Mouse (Mus musculus): Measurements from ENCODE around the gene Thap7.
"Not testable (repeated sequence)": the region's sequence is repeated elsewhere in the genome, so short reads cannot be mapped to it uniquely, and the experiment has no call there.

The Thap7 gene

DNA sequence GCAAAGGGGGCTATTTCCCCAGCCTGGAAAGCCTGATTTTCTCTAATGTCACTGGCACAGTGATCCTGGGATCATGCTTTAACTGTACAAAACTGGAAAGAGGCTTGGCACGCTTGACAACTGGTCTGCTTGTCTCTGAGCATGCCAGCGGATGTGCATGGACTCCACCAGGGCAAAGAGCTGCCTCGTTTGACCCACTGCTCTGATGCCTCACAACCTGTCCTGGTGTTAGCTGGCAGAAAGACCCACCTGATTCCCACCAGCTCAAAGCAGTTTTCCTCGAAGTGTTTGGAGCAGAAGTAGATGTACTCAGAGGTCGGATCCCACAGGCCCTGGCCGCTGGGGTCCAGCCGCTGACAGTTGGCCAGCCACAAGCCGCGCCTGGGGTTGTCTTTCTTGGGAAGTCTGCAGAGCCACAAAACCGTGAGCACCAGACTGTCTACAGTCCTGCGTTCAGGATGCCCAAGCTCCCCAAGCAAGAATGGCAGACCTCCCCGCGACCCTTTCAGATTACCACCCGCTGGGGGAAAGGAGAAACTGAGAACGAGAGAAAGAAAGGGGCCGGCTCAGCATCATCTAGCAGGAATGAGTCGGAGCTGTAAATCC, 852 bp downstream of the Thap7 start:
- peak; percentile 94 for DNase-seq

DNA sequence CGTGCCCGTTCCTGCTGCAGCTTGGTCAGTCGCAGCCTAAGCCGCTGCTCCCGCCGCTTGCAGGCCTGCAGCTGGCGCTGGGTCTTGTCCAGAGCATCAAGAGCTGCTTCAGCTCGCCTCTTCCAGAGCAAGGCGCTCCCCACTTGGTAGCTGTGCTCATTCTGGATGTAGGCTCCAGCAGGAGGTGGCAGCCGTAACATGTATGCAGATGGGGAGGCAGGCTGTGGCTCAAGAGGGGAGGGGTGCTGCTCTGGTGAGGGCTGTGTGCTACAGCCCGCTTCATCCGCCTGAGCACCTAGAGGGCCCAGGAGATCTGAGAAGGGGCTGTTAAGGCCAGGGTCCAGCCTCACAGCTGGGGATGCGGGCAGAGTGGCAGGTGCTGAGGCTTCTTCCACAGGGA, 2.7 kb downstream of the Thap7 start:
- DNase-seq: peak; percentile 90

DNA sequence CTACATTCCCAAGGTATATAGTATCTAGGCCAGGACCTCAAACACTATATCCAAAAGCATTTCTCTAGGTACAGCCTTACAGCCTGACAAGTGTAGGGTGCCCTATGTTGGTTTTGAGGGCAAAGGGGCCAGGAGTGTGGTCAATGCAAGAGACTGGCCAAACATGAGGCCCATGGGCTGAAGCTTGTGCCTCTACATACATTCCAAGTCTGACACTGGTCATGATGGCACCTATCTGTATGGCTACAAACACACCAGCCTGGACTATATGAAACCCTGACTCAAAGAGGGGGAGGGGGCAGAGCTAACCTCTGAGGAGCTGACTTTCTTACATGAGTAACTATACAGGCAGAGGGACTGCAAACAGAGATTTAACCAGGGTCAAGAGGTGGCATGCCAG, 3.3 kb downstream of the Thap7 start:
- DNase-seq: peak; percentile 81

DNA sequence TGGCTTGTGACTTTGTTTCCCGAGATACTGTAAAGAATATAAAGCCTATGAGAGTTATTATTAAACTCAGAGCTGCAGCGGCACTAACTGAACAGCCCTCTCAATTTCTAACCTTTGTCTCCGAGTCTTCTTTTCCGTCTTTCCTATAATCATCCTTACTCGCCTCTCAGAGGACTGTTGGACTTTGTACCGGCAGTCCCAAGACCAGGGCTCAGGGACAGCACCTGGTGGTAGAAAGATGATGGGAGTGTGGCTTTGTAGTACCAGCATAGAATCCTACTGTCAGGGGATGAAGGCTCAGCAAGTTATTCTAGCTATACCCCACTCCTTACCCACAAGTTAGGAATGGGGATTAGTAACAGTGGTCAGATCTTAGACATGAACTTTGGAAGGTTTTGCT, 4.7 kb downstream of the Thap7 start:
- no peak for DNase-seq

DNA sequence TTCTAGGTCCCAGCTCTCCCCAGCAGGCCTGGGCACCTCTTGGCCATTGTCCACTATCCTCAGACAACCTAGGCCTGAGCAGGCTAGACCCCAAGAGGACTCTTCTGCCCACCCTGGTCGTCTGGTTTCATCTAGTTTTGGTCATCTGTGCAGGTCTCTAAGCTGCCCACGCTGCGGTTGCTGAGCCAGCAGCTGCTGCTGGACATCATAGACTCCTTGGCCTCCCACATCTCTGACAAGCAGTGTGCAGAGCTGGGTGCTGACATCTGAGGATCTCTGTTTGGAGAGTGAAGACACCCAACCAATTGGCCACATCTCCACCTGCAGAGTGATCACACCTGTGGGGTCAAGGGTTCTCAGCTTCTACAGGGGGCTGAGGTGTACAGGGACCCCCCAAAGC, 5.4 kb downstream of the Thap7 start:
- DNase-seq: peak; percentile 88

DNA sequence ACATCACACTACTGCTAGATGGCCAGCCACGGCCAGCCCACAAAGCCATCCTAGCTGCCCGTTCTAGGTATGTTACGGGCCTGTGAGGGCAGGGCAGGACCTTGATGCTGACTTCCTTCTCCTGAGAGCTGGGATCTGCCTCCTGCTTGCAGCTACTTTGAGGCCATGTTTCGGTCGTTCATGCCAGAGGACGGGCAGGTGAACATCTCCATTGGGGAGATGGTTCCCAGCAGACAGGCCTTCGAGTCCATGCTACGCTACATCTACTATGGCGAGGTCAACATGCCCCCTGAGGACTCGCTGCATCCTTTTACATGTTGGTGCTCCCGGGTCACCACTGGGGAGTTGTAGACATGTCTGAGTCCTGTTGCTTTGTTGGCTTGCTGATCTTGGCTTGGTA, 6.8 kb downstream of the Thap7 start:
- peak; percentile 84 for DNase-seq

DNA sequence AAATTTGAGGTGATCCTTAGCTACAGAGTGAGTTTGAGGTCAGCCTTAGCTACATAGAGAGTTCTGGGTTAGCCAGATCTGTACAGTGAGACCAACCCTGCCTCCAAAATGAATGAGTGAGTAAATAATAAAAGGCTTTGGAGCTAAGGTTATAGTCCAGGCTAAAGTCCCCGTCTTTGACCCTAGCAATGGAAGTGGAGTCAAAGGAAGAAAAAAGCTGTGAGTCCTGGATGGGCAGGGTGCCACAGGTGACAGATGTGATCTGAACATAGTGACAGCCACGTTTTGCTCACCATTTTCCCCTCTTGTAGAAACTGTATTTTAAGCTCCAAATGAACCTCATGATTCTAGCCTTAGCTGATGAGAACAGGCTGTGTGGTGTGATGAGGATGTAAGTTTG, 12.0 kb downstream of the Thap7 start:
- DNase-seq: no peak

DNA sequence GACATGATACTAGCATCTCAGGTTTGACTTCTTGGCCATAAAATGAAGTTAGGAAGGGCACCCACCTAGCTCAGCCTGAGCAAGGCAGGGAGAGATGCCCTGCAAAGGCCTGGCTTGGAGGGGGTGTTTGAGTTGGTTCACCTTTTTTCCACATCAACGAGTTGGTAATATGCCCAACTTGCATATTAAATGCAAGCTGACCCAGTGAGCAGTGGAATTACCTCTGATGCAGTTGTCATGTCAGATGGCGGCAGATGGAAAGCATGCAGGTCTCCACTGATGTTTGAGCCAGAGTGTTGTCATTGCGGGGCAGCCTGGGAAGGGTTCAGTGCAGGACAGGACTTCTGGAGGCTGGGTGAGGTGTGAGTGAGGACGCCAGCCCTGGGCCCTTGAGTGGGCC, 19.5 kb downstream of the Thap7 start:
- DNase-seq: no peak

DNA sequence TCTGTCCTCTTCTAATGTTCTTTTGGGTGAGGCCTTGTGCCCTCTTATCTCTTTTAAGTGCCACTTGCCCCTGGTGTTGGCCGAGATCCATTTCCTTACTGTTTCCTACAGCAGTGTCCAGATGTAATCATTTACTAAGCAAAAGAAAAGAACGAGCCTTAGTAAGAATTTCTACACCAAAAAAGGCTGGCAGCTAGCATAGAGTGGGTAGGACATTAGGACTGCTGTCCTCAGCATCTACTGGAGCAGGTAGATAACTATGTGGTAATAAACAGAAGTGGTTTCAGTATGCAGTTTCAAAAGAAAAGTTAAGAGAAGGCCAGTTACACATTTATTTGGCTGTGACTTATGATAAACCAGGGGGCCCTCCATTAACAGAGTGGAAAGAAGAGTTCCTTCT, 20.2 kb downstream of the Thap7 start:
- no peak for DNase-seq

DNA sequence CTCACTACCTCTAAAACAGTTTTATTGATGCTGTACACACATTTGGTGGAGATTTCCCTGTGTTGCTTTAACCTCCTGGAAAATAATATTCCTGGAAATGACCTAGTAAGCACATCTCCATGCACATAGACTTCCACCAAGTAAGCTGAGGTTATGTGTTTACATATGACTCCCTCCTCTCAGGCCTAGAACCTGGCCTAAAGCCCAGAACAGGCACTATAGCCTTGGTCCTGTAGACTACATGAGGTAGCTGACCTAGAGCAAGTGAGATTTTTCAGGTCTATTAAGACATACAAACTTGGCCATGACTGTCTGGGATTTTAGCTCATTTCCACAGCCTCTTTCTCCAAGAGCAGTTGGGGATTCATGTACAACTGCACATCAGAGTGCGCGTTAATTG, 20.8 kb downstream of the Thap7 start:
- DNase-seq: no peak

DNA sequence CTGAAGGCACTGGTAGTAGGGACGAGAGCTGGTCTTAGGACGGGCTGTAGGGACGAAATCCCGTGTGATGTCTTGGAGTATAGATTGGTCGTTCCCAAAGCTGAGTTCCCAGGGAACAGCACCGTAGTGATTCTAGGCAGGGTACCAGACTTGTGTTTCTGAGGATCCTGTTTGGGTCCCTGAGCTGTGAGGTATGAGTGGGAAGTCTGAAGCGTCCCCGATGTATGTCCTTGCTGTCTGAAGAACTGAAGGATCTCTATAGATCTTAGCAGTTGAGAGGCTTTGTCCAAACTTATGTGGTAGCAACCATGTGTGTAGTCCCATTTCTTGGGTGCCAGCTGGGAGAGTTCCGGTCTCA, 21.7 kb downstream of the Thap7 start:
- DNase-seq: no peak

DNA sequence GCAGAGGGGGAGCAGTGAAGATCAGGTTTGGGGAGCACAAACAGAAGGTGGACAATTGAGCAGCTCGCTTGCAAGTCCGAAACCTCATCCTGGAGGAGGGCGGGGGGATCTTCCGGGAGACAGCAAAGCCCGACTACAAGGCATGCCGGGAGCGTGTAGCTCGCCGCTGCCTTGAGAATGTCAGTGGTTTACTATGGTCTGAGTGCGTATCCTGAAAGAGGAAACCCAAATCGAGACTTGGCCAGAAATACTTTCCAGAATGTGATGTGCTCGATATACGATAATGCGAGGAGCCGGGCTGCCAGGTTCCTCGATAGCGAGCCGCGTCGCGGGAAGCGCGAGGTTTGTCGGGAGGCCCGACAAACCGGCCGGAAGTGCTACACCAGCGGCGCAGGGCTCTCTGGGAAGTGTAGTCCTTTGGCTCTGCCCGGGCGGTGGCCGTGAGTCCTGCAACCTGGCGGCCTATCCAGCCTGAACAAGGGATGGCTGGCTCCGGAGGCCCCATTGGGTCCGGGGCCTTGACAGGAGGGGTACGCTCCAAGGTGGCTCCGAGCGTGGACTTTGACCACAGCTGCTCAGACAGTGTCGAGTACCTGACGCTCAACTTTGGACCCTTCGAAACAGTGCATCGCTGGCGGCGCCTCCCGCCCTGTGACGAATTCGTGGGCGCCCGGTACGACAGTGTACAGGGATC, 22.2 kb downstream of the Thap7 start, which contains the start of gene Lztr1:
Lztr1 (plus strand) TSS at position 143 of the 694 bp plus-strand sequence.
- peak; percentile 99 for DNase-seq

DNA sequence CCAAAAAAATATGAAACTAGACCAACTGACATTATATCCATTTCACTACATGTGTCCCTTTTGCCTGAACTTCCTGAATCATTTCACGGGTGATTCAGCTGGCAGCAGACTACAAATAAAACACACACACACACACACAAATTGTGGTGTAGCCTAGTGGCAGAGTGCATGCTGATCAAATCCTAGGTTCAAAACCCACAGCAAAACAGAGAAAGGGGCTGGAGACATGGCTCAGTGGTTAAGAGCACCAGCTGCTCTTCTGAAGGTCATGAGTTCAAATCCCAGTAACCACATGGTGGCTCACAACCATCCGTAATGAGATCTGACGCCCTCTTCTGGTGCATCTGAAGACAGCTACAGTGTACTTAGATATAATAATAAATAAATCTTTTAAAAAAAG, 22.9 kb downstream of the Thap7 start:
- not testable (repeated sequence) for DNase-seq

DNA sequence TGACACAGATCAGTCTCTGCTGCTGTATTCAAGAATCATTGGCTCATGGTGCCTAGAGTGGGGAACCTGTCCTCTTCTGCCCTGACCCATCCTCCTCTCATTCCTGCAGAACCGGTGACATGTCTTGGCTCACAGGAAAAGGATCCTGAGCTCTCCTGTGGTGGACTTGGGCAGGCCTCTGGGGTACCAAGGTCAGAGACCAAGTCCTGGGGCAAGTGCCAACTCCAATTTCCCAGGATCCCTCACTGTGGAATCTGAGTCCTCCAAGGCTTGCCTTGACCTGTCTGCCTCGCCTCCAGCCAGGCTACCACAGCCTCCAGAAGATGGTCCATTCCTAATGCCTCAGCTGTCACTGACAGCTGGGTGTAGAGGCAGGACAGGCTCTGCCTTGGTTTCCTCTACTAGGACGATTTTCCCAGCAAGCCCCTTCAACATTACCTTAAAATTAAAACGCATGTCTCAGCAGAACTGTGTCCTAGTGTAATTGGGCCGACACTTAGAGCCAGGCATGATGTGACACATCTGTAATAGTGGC, 23.9 kb downstream of the Thap7 start:
- no peak for DNase-seq

DNA sequence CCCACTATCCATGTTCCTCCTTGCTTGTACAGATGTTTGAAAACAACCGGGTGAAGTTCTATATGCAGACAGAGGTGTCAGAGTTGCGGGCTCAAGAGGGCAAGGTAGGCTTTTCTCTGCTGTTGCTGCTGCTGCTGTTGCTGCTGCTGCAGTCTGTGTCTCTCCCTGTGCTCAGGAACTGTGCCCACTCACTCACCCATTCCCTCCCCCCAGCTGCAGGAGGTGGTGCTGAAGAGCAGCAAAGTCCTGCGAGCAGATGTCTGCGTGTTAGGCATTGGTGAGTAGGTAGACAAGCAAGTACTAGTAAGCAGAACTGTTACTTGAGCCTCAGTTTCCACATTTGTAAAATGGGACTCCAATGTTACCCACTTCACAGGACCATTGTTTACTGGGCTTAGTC, 28.3 kb downstream of the Thap7 start:
- DNase-seq: no peak

DNA sequence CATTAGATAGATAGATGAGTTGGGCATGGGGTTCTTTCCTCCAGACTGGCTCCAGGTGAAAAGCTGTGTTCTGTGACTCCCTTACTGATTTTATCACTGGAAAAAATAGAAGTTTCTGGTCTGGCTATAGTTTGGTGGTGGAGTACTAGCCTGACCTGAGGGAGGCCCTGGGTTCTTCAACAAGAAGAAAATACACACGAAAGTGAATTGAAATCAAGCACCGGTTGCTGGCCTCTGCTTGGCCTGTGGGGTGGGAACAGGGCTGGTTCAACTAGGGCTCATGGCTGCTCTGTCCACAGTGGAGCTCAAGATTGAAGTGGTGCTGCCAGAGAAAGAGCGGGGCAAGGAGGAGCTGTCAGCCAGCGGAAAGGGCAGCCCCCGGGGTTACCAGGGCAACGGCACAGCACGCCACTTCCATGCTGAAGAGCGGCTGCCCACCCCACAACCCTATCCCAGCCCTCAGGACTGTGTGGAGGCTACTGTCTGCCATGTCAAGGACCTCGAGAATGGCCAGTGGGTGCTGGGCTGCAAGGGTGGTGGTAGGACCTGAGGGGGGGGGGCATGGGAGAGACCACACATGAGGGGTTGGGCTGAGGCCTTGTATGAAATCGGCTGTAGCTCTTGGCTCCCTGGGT, 31.6 kb downstream of the Thap7 start:
- DNase-seq: peak; percentile 84

DNA sequence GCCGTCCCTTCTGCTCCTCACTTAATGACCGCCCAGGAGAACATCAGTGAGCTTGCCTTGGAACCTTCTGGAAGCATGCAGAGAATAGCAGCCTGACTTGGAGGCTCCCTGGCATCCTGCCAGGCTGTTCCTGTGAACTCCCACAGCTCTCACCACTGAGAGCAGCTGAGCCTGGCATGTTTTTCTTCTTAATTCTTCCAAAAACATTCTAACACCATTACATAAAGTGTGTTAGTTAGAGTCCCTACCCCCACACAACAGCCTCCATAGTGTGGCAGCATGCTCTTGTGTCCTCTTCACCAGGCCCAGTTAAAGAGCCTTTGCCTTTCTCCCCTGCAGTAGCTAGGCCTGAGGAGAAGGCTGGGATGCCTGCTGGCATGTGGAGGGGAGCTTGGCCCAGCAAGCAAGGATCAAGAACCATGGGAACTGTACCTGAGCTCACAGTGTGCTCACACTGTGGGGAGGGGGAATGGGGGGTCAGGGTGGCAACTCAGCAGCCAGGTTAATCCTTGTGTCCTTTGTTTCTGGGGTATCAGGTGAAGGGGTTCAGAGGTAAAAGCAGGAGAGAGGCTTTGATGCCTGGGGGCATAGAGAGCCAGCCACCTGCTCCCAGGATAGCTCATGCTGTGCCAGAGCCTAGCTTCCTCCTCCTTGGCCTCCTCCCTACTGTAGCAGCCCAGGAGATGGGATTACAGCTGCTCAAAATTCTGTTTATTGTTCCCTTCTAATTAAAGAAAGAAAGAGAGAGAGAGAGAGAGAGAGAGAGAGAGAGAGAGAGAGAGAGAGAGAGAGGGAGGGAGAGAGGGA, 34.2 kb downstream of the Thap7 start:
- no peak for DNase-seq

DNA sequence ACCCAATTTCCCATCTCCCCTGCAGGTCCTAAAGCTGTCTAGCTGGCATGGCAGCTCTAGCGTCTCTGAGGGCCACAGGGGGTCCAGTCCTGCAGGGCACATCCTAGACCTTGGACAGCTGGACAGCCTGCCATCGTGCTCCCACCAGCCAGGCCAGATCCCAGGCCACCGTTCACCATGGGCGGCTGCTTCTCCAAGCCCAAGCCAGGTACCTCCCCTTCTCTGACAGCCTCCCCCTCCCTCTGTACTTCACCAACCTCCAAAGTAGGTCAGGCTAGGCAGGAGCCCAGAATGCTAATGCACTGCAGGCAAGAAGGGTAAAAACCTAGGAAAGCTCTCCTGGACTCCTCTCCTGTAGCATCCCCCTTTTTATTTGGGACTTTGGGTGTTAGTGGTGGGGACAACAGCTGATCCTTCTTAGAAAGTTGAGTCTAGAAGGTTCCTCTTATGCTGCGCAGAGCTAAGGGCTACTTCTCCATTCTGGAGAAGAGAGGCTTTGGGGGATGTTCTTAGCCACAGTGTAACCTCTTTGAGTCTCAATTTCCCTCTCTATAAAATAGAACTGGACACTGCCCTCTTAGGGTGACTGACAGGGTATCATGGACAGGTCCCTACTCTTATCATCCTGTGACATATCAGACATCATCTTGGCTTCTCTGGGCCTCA, 38.9 kb downstream of the Thap7 start:
- DNase-seq: no peak

DNA sequence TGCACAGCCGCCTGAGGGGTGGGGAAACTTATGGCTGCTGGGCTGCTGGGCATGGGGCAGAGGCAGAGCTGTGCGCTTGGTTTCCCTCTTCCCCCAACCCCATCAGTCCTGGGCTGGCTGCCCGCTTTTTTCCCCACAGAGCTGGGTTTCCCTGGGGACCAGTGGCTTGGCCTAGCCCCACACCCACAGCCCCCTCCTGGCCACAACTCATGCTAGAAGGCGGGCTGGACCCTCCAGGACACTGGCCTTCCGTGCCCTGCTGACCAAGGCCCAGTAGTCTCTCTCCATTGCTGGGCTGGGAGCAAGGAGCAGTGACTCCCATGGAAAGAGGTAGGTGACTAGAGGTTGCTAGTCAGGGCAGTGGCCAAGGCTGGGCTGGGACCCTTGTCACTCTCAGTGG, 39.8 kb downstream of the Thap7 start:
- peak; percentile 84 for DNase-seq

DNA sequence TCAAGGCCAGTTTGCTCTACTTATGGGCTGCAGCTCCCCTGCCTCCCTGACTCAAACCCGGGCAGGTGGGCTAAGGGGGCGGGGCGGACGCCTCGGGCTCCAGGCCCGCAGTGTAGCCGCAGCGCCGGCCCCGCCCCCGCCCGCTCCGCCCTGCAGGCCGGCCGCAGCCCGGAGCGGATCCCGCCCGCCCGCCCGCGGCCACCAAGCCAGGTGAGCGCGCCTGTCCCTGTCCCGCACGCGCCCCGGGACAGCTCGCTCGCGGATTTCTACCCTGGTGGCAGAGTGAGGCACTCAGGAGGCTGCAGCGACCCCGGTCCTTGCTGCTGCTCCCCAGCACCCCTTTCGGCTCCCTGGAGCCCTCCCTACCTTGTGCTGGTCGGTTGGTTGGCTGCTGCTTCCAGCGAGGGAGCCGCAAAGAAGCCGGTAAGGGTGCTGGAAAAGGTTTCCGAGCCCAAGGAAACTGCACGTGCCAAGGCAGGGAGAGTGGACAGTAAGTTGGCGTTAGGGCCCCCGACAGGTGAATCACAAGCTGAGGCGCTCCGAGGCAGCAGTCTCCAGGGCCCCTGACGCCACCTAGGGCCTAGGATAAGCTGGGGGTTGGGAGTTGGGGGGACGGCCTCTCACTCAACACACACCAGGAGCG, 41.3 kb downstream of the Thap7 start, which contains the start of gene Aifm3:
Aifm3 (plus strand) TSS at position 143 of the 643 bp plus-strand sequence.
- peak; percentile 91 for DNase-seq

DNA sequence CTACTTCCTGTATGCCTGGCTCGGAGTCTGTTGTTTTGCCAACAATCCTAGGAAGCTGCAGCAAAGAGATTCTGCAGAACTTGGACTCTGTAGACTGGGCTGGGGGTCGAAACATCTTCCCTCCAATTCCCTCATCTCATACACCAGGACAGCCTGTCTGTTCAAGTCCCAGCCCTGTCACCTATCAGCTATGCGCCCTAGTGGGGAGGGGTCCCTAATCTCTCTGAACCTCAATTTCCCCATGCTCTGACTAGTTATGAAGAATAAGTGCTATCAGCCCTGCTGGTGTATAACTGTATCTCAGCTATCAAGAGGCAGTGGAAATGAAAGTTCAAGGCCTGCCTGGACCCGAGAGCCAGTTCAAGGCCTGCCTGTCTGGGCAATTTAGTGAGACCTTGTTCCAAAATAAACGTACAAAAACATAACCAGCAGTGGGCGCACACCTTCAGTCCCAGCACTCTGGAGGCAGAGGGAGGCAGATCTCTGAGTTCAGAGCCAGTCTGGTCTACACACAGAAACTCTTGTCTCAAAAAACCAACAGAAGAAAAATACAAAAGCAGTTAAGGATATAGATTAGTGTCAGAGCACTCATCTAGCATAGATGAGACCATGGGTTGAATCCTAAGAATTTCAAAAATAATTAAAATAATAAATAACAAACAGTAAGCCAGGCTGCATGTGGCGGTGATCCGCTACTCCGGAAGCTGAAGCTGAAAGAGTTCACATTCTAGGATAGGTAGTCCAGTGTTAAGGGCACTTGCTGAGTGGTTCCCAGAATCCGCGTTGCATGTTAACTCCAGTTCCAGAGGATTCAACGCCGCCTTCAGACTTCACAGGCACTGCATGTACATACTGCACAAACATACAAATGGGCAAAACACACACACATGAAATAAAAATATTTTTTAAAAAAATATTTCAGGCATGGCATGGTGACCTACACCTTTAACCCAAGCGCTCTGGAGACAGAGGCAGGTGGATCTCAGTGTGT, 42.2 kb downstream of the Thap7 start:
- peak; percentile 74 for DNase-seq

Data from heart, adult 11 months (tissue).